27 mouse cellular contexts compared by ENCODE assay signal in genomic region chr16:91630584-91630983, GRCm38 (mm10). TPM values are rescaled to one million over a fixed set of nuclear protein-coding genes. Genes with fewer than 3 reads are reported as not detected.
DNase-seq lines count a peak whose midpoint lies in the region; ATAC-seq and TF ChIP-seq lines count a peak whose summit lies in the region.
"Had no signal": no experiment of that assay in that cellular context is flagged by ENCODE, and none has a peak within 500 bp of the region (broad histone marks: within the 10 kb centered on the region; RNA-seq: fewer than 3 reads in every experiment).

No protein-coding gene starts in this region.

- WGBS in hindbrain, embryonic 13.5 days = 67% methylated on average over 1 of the region's 1 CpGs
- 71% methylated on average over 1 of the region's 1 CpGs for whole genome bisulfite sequencing in hindbrain, embryonic 16.5 days
- WGBS in stomach, embryonic 15.5 days = 68% methylated on average over 1 of the region's 1 CpGs
- WGBS in stomach, postnatal 0 days = 91% methylated on average over 1 of the region's 1 CpGs
- WGBS in forebrain, embryonic 14.5 days = 76% methylated on average over 1 of the region's 1 CpGs

- H3K4me2 ChIP-seq in hindbrain, embryonic 13.5 days = no peak overlapping the region
- no peak overlapping the region for H3K4me2 ChIP-seq in hindbrain, embryonic 16.5 days (ENCODE audit: low read length)
- no peak overlapping the region for H3K4me2 ChIP-seq in stomach, embryonic 15.5 days
- no peak overlapping the region for H3K4me2 ChIP-seq in stomach, postnatal 0 days (replicated peaks; ENCODE audit: low read depth)
- no peak overlapping the region for H3K4me2 ChIP-seq in forebrain, embryonic 14.5 days (ENCODE audit: low read length)
- H3K4me2 ChIP-seq: embryonic facial prominence, embryonic 13.5 days; embryonic facial prominence, embryonic 15.5 days; forebrain, embryonic 12.5 days; forebrain, embryonic 15.5 days had no signal

- DNase-seq in stomach, postnatal 0 days (ENCODE audit: low spot score) = no peak
- DNase-seq in ZHBTc4 (ENCODE audit: low read depth, low spot score) = peak; percentile 67
- no peak for DNase-seq in cerebellum, adult 11 months
- no peak for DNase-seq in forebrain, embryonic 14.5 days (ENCODE audit: low spot score)
- DNase-seq: adrenal gland, adult 2 months; adrenal gland, postnatal 10 days; adrenal gland, postnatal 25 days; B cell, adult 2 months; cerebellum, adult 18-20 months; cerebellum, adult 8-10 months; cerebellum, adult 9-11 months; cerebellum, postnatal 14 days; cerebellum, postnatal 36 days; embryo, embryonic 11 days; forebrain, postnatal 0 days had no signal

- TF ChIP-seq EP300 in stomach, postnatal 0 days (optimal IDR thresholded peaks at IDR 0.05) = no peak
- TF ChIP-seq EP300 in ES-Bruce4 (IDR thresholded peaks at IDR 0.05; ENCODE audit: insufficient read depth, low read depth, low read length) = no peak

- H3K9me3 ChIP-seq in hindbrain, embryonic 13.5 days = no peaks in the 10 kb centered on the region
- H3K9me3 ChIP-seq in hindbrain, embryonic 16.5 days (ENCODE audit: control insufficient read depth, low read length) = no peaks in the 10 kb centered on the region
- no peaks in the 10 kb centered on the region for H3K9me3 ChIP-seq in stomach, embryonic 15.5 days
- H3K9me3 ChIP-seq in stomach, postnatal 0 days (ENCODE audit: control insufficient read depth, low read length) = no peaks in the 10 kb centered on the region
- H3K9me3 ChIP-seq in ES-Bruce4 (replicated peaks; ENCODE audit: control insufficient read depth, insufficient read depth, low read length, poor library complexity, severe bottlenecking) = no peaks in the 10 kb centered on the region
- H3K9me3 ChIP-seq in forebrain, embryonic 14.5 days (replicated peaks; ENCODE audit: control insufficient read depth, low read length) = no peaks in the 10 kb centered on the region
- H3K9me3 ChIP-seq: embryonic facial prominence, embryonic 13.5 days; embryonic facial prominence, embryonic 15.5 days; forebrain, embryonic 10.5 days; forebrain, embryonic 12.5 days; forebrain, embryonic 15.5 days had no signal

- H3K36me3 ChIP-seq in hindbrain, embryonic 13.5 days = peaks cover 86% of the 10 kb centered on the region
- peaks cover 33% of the 10 kb centered on the region for H3K36me3 ChIP-seq in hindbrain, embryonic 16.5 days (ENCODE audit: control insufficient read depth, insufficient read depth, low read length)
- H3K36me3 ChIP-seq in stomach, embryonic 15.5 days = peaks cover 47% of the 10 kb centered on the region; the same call in 1 of the 2 replicates
- H3K36me3 ChIP-seq in stomach, postnatal 0 days (ENCODE audit: control insufficient read depth, insufficient read depth, low read length) = peaks cover 27% of the 10 kb centered on the region
- peaks cover 75% of the 10 kb centered on the region for H3K36me3 ChIP-seq in ES-Bruce4 (ENCODE audit: control insufficient read depth, insufficient read depth, low read length, poor library complexity, severe bottlenecking)
- H3K36me3 ChIP-seq in forebrain, embryonic 14.5 days (ENCODE audit: control insufficient read depth, insufficient read depth, low read length) = peaks cover 81% of the 10 kb centered on the region

- TF ChIP-seq POLR2A in ES-Bruce4 (IDR thresholded peaks at IDR 0.05; ENCODE audit: insufficient read depth, low read length) = no peak

- no peaks in the 10 kb centered on the region for H3K4me1 ChIP-seq in hindbrain, embryonic 13.5 days (replicated peaks)
- no peaks in the 10 kb centered on the region for H3K4me1 ChIP-seq in hindbrain, embryonic 16.5 days (ENCODE audit: control insufficient read depth, insufficient read depth, low read depth, low read length)
- no peaks in the 10 kb centered on the region for H3K4me1 ChIP-seq in stomach, embryonic 15.5 days
- H3K4me1 ChIP-seq in stomach, postnatal 0 days (replicated peaks; ENCODE audit: control insufficient read depth, insufficient read depth) = no peaks in the 10 kb centered on the region
- H3K4me1 ChIP-seq in ES-Bruce4 (ENCODE audit: control insufficient read depth, insufficient read depth, low read length) = no peaks in the 10 kb centered on the region
- H3K4me1 ChIP-seq in forebrain, embryonic 14.5 days (ENCODE audit: control insufficient read depth, insufficient read depth, low read length) = no peaks in the 10 kb centered on the region
- H3K4me1 ChIP-seq: embryonic facial prominence, embryonic 13.5 days; embryonic facial prominence, embryonic 15.5 days; forebrain, embryonic 10.5 days; forebrain, embryonic 12.5 days; forebrain, embryonic 15.5 days had no signal

- TF ChIP-seq CTCF in stomach, postnatal 0 days (IDR thresholded peaks at IDR 0.05; ENCODE audit: low read depth) = no peak
- no peak for TF ChIP-seq CTCF in ES-Bruce4 (IDR thresholded peaks at IDR 0.05; ENCODE audit: low read depth, low read length)

- no peaks in the 10 kb centered on the region for H3K27me3 ChIP-seq in hindbrain, embryonic 13.5 days
- H3K27me3 ChIP-seq in hindbrain, embryonic 16.5 days (replicated peaks; ENCODE audit: control insufficient read depth, insufficient read depth, low read length) = no peaks in the 10 kb centered on the region
- no peaks in the 10 kb centered on the region for H3K27me3 ChIP-seq in stomach, embryonic 15.5 days (replicated peaks)
- no peaks in the 10 kb centered on the region for H3K27me3 ChIP-seq in stomach, postnatal 0 days (ENCODE audit: control insufficient read depth, insufficient read depth, low read length)
- no peaks in the 10 kb centered on the region for H3K27me3 ChIP-seq in ES-Bruce4 (ENCODE audit: control insufficient read depth, insufficient read depth, low read length, poor library complexity, severe bottlenecking)
- H3K27me3 ChIP-seq in forebrain, embryonic 14.5 days (replicated peaks; ENCODE audit: control insufficient read depth, insufficient read depth, low read length) = no peaks in the 10 kb centered on the region
- H3K27me3 ChIP-seq: CH12.LX; embryonic facial prominence, embryonic 13.5 days; embryonic facial prominence, embryonic 15.5 days; forebrain, embryonic 12.5 days; forebrain, embryonic 15.5 days had no signal

- no peak overlapping the region for H3K27ac ChIP-seq in hindbrain, embryonic 13.5 days
- H3K27ac ChIP-seq in hindbrain, embryonic 16.5 days (ENCODE audit: low read depth, low read length) = no peak overlapping the region
- 0 out of 2 replicates have a peak overlapping the region, but pooled peaks have one; percentile 5 for H3K27ac ChIP-seq in stomach, embryonic 15.5 days
- H3K27ac ChIP-seq in stomach, postnatal 0 days (replicated peaks) = no peak overlapping the region
- H3K27ac ChIP-seq in ES-Bruce4 (ENCODE audit: insufficient read depth, low read length) = 0 out of 2 replicates have a peak overlapping the region, but pooled peaks have one; percentile 27
- no peak overlapping the region for H3K27ac ChIP-seq in forebrain, embryonic 14.5 days (ENCODE audit: low read depth, low read length)
- H3K27ac ChIP-seq: embryonic facial prominence, embryonic 13.5 days; embryonic facial prominence, embryonic 15.5 days; forebrain, embryonic 10.5 days; forebrain, embryonic 12.5 days; forebrain, embryonic 15.5 days had no signal

- no peak for ATAC-seq in hindbrain, embryonic 13.5 days (ENCODE audit: low FRiP score)
- ATAC-seq in hindbrain, embryonic 16.5 days = no peak
- ATAC-seq in stomach, embryonic 15.5 days (ENCODE audit: insufficient read depth, low FRiP score, low read depth) = no peak
- ATAC-seq in stomach, postnatal 0 days (ENCODE audit: low FRiP score, low TSS enrichment) = no peak
- no peak for ATAC-seq in forebrain, embryonic 14.5 days
- ATAC-seq: CD4-positive, CD25-positive, alpha-beta regulatory T cell, adult 4 months; forebrain, embryonic 15.5 days; forebrain, postnatal 0 days had no signal

- no peak overlapping the region for H3K4me3 ChIP-seq in hindbrain, embryonic 13.5 days
- H3K4me3 ChIP-seq in hindbrain, embryonic 16.5 days (ENCODE audit: low read length) = no peak overlapping the region
- no peak overlapping the region for H3K4me3 ChIP-seq in stomach, embryonic 15.5 days (replicated peaks)
- H3K4me3 ChIP-seq in stomach, postnatal 0 days (ENCODE audit: low read depth, low read length) = no peak overlapping the region
- no peak overlapping the region for H3K4me3 ChIP-seq in ES-Bruce4 (ENCODE audit: low read depth, low read length)
- no peak overlapping the region for H3K4me3 ChIP-seq in forebrain, embryonic 14.5 days (ENCODE audit: low read depth, low read length)
- H3K4me3 ChIP-seq: embryonic facial prominence, embryonic 13.5 days; embryonic facial prominence, embryonic 15.5 days; erythroblast, embryonic 14.5 days; forebrain, embryonic 10.5 days; forebrain, embryonic 12.5 days; forebrain, embryonic 15.5 days had no signal

- 0 out of 2 replicates have a peak overlapping the region, but pooled peaks have one; percentile 3 for H3K9ac ChIP-seq in hindbrain, embryonic 13.5 days
- H3K9ac ChIP-seq in hindbrain, embryonic 16.5 days (ENCODE audit: low read depth, low read length) = no peak overlapping the region
- no peak overlapping the region for H3K9ac ChIP-seq in stomach, embryonic 15.5 days
- no peak overlapping the region for H3K9ac ChIP-seq in stomach, postnatal 0 days (ENCODE audit: low read length)
- H3K9ac ChIP-seq in ES-Bruce4 (ENCODE audit: low read depth, poor library complexity, severe bottlenecking) = no peak overlapping the region
- H3K9ac ChIP-seq in forebrain, embryonic 14.5 days (ENCODE audit: low read length) = no peak overlapping the region
- H3K9ac ChIP-seq: embryonic facial prominence, embryonic 13.5 days; embryonic facial prominence, embryonic 15.5 days; forebrain, embryonic 12.5 days; forebrain, embryonic 15.5 days; forebrain, postnatal 0 days had no signal

RNA-seq across cellular contexts. Expression of gene Dnajc28, which starts 11.8 kb away (rescaled TPM):
- polyA plus RNA-seq in hindbrain, embryonic 13.5 days (2015; fragmentation: Nextera tagmentation; extraction: Ambion mirVana) = 5.2 and 7.0 TPM in 2 replicates
- polyA plus RNA-seq in hindbrain, embryonic 16.5 days (2015; fragmentation: Nextera tagmentation; extraction: Ambion mirVana) = 5.8 and 6.5 TPM in 2 replicates
- polyA plus RNA-seq in stomach, embryonic 15.5 days (2015; fragmentation: Nextera tagmentation; extraction: Ambion mirVana) = 2.9 and 3.3 TPM in 2 replicates
- 1.1 and 1.4 TPM in 2 replicates for polyA plus RNA-seq in stomach, postnatal 0 days (2015; fragmentation: Nextera tagmentation; extraction: Ambion mirVana)
- polyA plus RNA-seq in ES-Bruce4 (2011; ENCODE audit: insufficient read depth, insufficient read length, low read depth, missing spikeins) = 2.5 and 4.9 TPM in 2 replicates
- 7.2 and 8.4 TPM in 2 replicates for polyA plus RNA-seq in forebrain, embryonic 14.5 days (2014; fragmentation: Nextera tagmentation; extraction: Ambion mirVana)

RNA-seq across cellular contexts. Expression of gene Gart, which starts 16.2 kb away (rescaled TPM):
- 62.9 and 67.3 TPM in 2 replicates for polyA plus RNA-seq in hindbrain, embryonic 13.5 days (2015; fragmentation: Nextera tagmentation; extraction: Ambion mirVana)
- 58.6 and 61.2 TPM in 2 replicates for polyA plus RNA-seq in hindbrain, embryonic 16.5 days (2015; fragmentation: Nextera tagmentation; extraction: Ambion mirVana)
- polyA plus RNA-seq in stomach, embryonic 15.5 days (2015; fragmentation: Nextera tagmentation; extraction: Ambion mirVana) = 107 and 115 TPM in 2 replicates
- 35.7 and 36.4 TPM in 2 replicates for polyA plus RNA-seq in stomach, postnatal 0 days (2015; fragmentation: Nextera tagmentation; extraction: Ambion mirVana)
- polyA plus RNA-seq in ES-Bruce4 (2011; ENCODE audit: insufficient read depth, insufficient read length, low read depth, missing spikeins) = 283 and 292 TPM in 2 replicates
- polyA plus RNA-seq in forebrain, embryonic 14.5 days (2014; fragmentation: Nextera tagmentation; extraction: Ambion mirVana) = 64.9 and 66.7 TPM in 2 replicates

RNA-seq across cellular contexts. Expression of gene Son, which starts 16.7 kb away (rescaled TPM):
- 138 and 140 TPM in 2 replicates for polyA plus RNA-seq in hindbrain, embryonic 13.5 days (2015; fragmentation: Nextera tagmentation; extraction: Ambion mirVana)
- polyA plus RNA-seq in hindbrain, embryonic 16.5 days (2015; fragmentation: Nextera tagmentation; extraction: Ambion mirVana) = 89.4 and 94.5 TPM in 2 replicates
- polyA plus RNA-seq in stomach, embryonic 15.5 days (2015; fragmentation: Nextera tagmentation; extraction: Ambion mirVana) = 108 and 114 TPM in 2 replicates
- 62.3 and 65.8 TPM in 2 replicates for polyA plus RNA-seq in stomach, postnatal 0 days (2015; fragmentation: Nextera tagmentation; extraction: Ambion mirVana)
- polyA plus RNA-seq in ES-Bruce4 (2011; ENCODE audit: insufficient read depth, insufficient read length, low read depth, missing spikeins) = 174 and 192 TPM in 2 replicates
- 126 and 131 TPM in 2 replicates for polyA plus RNA-seq in forebrain, embryonic 14.5 days (2014; fragmentation: Nextera tagmentation; extraction: Ambion mirVana)

RNA-seq across cellular contexts. Expression of gene Tmem50b, which starts 33.0 kb away (rescaled TPM):
- polyA plus RNA-seq in hindbrain, embryonic 13.5 days (2015; fragmentation: Nextera tagmentation; extraction: Ambion mirVana) = 69.1 and 69.5 TPM in 2 replicates
- 114 and 131 TPM in 2 replicates for polyA plus RNA-seq in hindbrain, embryonic 16.5 days (2015; fragmentation: Nextera tagmentation; extraction: Ambion mirVana)
- 40.6 and 46.7 TPM in 2 replicates for polyA plus RNA-seq in stomach, embryonic 15.5 days (2015; fragmentation: Nextera tagmentation; extraction: Ambion mirVana)
- 60.8 and 64.6 TPM in 2 replicates for polyA plus RNA-seq in stomach, postnatal 0 days (2015; fragmentation: Nextera tagmentation; extraction: Ambion mirVana)
- 27.2 and 30.9 TPM in 2 replicates for polyA plus RNA-seq in ES-Bruce4 (2011; ENCODE audit: insufficient read depth, insufficient read length, low read depth, missing spikeins)
- polyA plus RNA-seq in forebrain, embryonic 14.5 days (2014; fragmentation: Nextera tagmentation; extraction: Ambion mirVana) = 105 and 111 TPM in 2 replicates

RNA-seq across cellular contexts. Expression of gene Donson, which starts 58.0 kb away (rescaled TPM):
- polyA plus RNA-seq in hindbrain, embryonic 13.5 days (2015; fragmentation: Nextera tagmentation; extraction: Ambion mirVana) = 18.8 and 21.0 TPM in 2 replicates
- 19.4 and 21.5 TPM in 2 replicates for polyA plus RNA-seq in hindbrain, embryonic 16.5 days (2015; fragmentation: Nextera tagmentation; extraction: Ambion mirVana)
- polyA plus RNA-seq in stomach, embryonic 15.5 days (2015; fragmentation: Nextera tagmentation; extraction: Ambion mirVana) = 20.5 and 21.1 TPM in 2 replicates
- polyA plus RNA-seq in stomach, postnatal 0 days (2015; fragmentation: Nextera tagmentation; extraction: Ambion mirVana) = 5.4 TPM in 2 replicates
- polyA plus RNA-seq in ES-Bruce4 (2011; ENCODE audit: insufficient read depth, insufficient read length, low read depth, missing spikeins) = 44.3 and 46.4 TPM in 2 replicates
- polyA plus RNA-seq in forebrain, embryonic 14.5 days (2014; fragmentation: Nextera tagmentation; extraction: Ambion mirVana) = 15.3 and 19.9 TPM in 2 replicates

Comparison
In these comparisons a context has a peak if more than half of its experiments do, and no peak if none do; other contexts are left out.
1. H3K27ac ChIP-seq: peak in stomach, embryonic 15.5 days (single experiment) and ES-Bruce4 (single experiment); none in hindbrain, embryonic 13.5 days (single experiment), hindbrain, embryonic 16.5 days (single experiment), stomach, postnatal 0 days (single experiment) and forebrain, embryonic 14.5 days (single experiment).